Mouse (Mus musculus) cerebellum, adult 2 months (tissue): ENCODE measurements around the gene Pramef20. TPM values are rescaled to one million over a fixed set of nuclear protein-coding genes. Genes with fewer than 3 reads are reported as not detected.

Experiments
- polyA plus RNA-seq: library from polyadenylated mRNA; depleted of rRNA; stranded (reverse); fragments of >200 nt; gene quantifications from 2 replicates; pipeline ENCODE4 v1.2.3, GENCODE M21; 2012; rRNA removed

Pramef20 gene
- polyA plus RNA-seq, 1 experiment = not detected

Other genes with a start within 250 kb of the Pramef20 start
- gene Oog3, start 215.3 kb downstream of the Pramef20 start, polyA plus RNA-seq = not detected in 2 replicates
- gene Oog2, start 187.2 kb downstream of the Pramef20 start, polyA plus RNA-seq = not detected in 2 replicates
- not detected in 2 replicates for gene C87977, start 164.6 kb downstream of the Pramef20 start, polyA plus RNA-seq
- not detected in 2 replicates for gene Pramel5, start 97.4 kb downstream of the Pramef20 start, polyA plus RNA-seq
- gene Gm13128, start 47.7 kb downstream of the Pramef20 start, polyA plus RNA-seq = not detected in 2 replicates
- gene Gm13119, start 20.0 kb downstream of the Pramef20 start, polyA plus RNA-seq = not detected in 2 replicates
- gene Pramef12, start 30.5 kb upstream of the Pramef20 start, polyA plus RNA-seq = not detected in 2 replicates
- not detected in 2 replicates for gene 1700012P22Rik, start 60.8 kb upstream of the Pramef20 start, polyA plus RNA-seq
- not detected in 2 replicates for gene Gm9944, start 75.4 kb upstream of the Pramef20 start, polyA plus RNA-seq
- gene Aadacl3, start 85.8 kb upstream of the Pramef20 start, polyA plus RNA-seq = not detected in 2 replicates
- not detected in 2 replicates for gene 9430007A20Rik, start 141.9 kb upstream of the Pramef20 start, polyA plus RNA-seq
- not detected in 2 replicates for gene Gm13124, start 187.2 kb upstream of the Pramef20 start, polyA plus RNA-seq
- not detected in 2 replicates for gene Aadacl4, start 235.8 kb upstream of the Pramef20 start, polyA plus RNA-seq